Mouse (Mus musculus): ENCODE results near the gene Etfrf1. TPM values are rescaled to one million over a fixed set of nuclear protein-coding genes. Genes with fewer than 3 reads are reported as not detected.

The Etfrf1 gene
- polyA plus RNA-seq, 1 experiment from 2014 or later = 15.4 TPM

DNA sequence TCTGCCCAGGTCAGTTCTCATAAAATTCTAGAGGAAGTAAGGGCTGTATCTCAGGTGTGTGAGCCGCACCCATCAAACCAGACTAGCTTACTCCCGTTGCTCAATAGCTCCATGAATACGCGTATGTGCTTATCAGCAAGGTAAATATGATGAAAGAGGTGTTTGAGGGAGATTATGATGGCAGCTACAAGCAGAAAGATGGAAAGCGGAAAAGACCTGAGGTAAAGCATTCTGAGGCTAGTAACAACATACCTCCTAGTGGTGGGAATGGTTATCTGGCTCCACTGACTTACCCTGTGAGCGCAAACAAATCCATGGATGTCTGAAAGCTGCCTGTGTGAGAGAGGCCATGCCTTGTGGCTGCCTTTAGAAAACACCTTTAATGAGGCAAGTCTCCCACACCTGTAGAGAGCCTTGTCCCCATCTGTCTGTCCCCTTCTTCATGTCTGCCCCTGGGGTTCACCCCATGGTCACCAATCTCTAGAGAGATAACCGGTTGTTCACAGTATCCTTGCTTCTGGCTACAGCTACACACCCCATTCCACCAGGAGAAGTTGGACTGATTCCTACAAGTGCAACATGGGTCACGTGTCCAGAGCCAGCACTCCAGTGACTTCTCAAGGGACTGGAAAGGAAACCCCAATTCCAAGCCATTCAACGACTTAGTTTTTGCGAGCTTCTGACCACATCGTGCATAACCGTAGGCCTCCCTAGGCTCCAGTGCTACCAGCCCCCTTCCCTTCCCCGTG, 45.2 kb downstream of the Etfrf1 start:
- no peak for ATAC-seq (ENCODE audit: insufficient read depth)
- Histone ChIP-seq H3K36me3 (replicated peaks) (no peaks in the 10 kb centered on the region), H3K4me1 (replicated peaks) (peaks cover 3% of the 10 kb centered on the region), H3K9me3 (replicated peaks) (no peaks in the 10 kb centered on the region), H3K4me2 (no peak overlapping the region), H3K27me3 (peaks cover 10% of the 10 kb centered on the region; the same call in 1 of the 2 replicates), H3K9ac (no peak overlapping the region), H3K27ac (replicated peaks) (no peak overlapping the region), H3K4me3 (replicated peaks) (no peak overlapping the region)
- WGBS (ENCODE audit: insufficient replicate concordance) = 62% methylated on average over 13 of the region's 13 CpGs

DNA sequence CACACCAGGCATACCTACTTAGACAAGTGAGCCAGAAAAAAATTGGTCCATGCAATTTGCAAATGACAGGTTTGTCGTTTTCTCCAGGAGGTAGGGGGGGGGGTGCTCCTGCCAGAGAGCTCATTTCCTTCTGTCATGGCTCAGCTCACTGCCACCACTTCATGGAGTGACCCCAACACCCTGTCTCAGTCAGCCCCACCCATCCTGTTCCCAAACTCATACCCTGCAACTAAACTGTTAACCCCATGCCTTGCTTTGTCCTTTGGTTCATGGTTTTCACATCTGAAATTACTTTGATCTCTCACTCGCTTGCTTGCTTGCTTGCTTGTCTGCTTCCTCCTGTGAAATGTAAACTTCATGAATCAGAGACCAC, 45.8 kb downstream of the Etfrf1 start:
- ATAC-seq (ENCODE audit: insufficient read depth) = no peak
- no peak overlapping the region for H3K27ac ChIP-seq (replicated peaks)

GRCm38 (mm10) chr6:145262314-145262713, 51.4 kb downstream of the Etfrf1 start:
- WGBS (ENCODE audit: insufficient replicate concordance) = 69% methylated on average over 7 of the region's 7 CpGs
- Histone ChIP-seq H3K27me3 (no peaks in the 10 kb centered on the region), H3K9me3 (replicated peaks) (no peaks in the 10 kb centered on the region), H3K36me3 (replicated peaks) (no peaks in the 10 kb centered on the region), H3K4me1 (replicated peaks) (no peaks in the 10 kb centered on the region), H3K4me3 (replicated peaks) (no peak overlapping the region), H3K9ac (no peak overlapping the region), H3K4me2 (no peak overlapping the region), H3K27ac (replicated peaks) (no peak overlapping the region)
- no peak for ATAC-seq (ENCODE audit: insufficient read depth)

More for the DNA sequence above, 45.8 kb downstream of the Etfrf1 start:
- Histone ChIP-seq H3K36me3 (replicated peaks) (no peaks in the 10 kb centered on the region), H3K9ac (no peak overlapping the region), H3K4me1 (replicated peaks) (peaks cover 3% of the 10 kb centered on the region), H3K4me2 (no peak overlapping the region), H3K9me3 (replicated peaks) (no peaks in the 10 kb centered on the region), H3K4me3 (replicated peaks) (no peak overlapping the region), H3K27me3 (peaks cover 7% of the 10 kb centered on the region; the same call in 1 of the 2 replicates)
- WGBS (ENCODE audit: insufficient replicate concordance) = 36% methylated on average over 2 of the region's 2 CpGs

Other genes starting within 250 kb of the Etfrf1 start
- gene Bcat1, start 134.9 kb upstream of the Etfrf1 start, polyA plus RNA-seq (2015; fragmentation: Nextera tagmentation; extraction: Ambion mirVana) = 0.94 and 1.3 TPM in 2 replicates
- 14.5 and 15.1 TPM in 2 replicates for gene Lrmp, start 95.5 kb upstream of the Etfrf1 start, polyA plus RNA-seq (2015; fragmentation: Nextera tagmentation; extraction: Ambion mirVana)
- gene Casc1, start 129 bp upstream of the Etfrf1 start, polyA plus RNA-seq (2015; fragmentation: Nextera tagmentation; extraction: Ambion mirVana) = 0.10 and 0.13 TPM in 2 replicates
- gene Kras, start 39.1 kb downstream of the Etfrf1 start, polyA plus RNA-seq (2015; fragmentation: Nextera tagmentation; extraction: Ambion mirVana) = 50.4 and 51.8 TPM in 2 replicates

All from liver, embryonic 15.5 days (tissue).